Mouse (Mus musculus): Measurements from ENCODE around the gene Agxt. TPM values are rescaled to one million over a fixed set of nuclear protein-coding genes. Genes with fewer than 3 reads are reported as not detected.

The Agxt gene
- polyA plus RNA-seq, 1 experiment: not detected

DNA sequence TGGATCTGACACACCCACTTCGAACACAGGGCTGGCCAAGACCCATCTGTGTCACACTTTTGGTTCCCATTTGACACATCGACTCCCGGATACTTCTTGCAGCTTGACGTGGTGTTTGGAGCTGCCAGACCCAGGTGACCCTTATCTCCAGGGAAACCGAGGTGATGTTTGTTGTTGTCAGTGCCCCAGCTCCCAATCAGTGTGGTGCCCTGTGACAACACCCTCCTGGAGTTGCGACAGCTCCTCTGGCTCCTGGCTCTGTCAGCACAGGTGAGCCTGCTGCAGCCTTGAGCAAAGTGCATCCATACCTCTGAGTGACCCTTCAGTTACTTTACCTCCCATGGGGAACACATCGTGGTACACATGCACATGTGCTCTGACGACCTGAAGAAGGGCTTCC lies 2.4 kb upstream of the Agxt start:
- H3K36me3 ChIP-seq (ENCODE audit: control insufficient read depth, insufficient read depth, low read length, poor library complexity, severe bottlenecking): no peaks in the 10 kb centered on the region
- no peak overlapping the region for H3K27ac ChIP-seq (ENCODE audit: insufficient read depth, low read length)
- H3K9ac ChIP-seq (ENCODE audit: low read depth, poor library complexity, severe bottlenecking): no peak overlapping the region
- H3K4me3 ChIP-seq (ENCODE audit: low read depth, low read length): no peak overlapping the region
- no peaks in the 10 kb centered on the region for H3K9me3 ChIP-seq (replicated peaks; ENCODE audit: control insufficient read depth, insufficient read depth, low read length, poor library complexity, severe bottlenecking)
- TF ChIP-seq EP300 (IDR thresholded peaks at IDR 0.05; ENCODE audit: insufficient read depth, low read depth, low read length): no peak
- no peak for TF ChIP-seq CTCF (IDR thresholded peaks at IDR 0.05; ENCODE audit: low read depth, low read length)
- TF ChIP-seq POLR2A (IDR thresholded peaks at IDR 0.05; ENCODE audit: insufficient read depth, low read length): no peak
- no peaks in the 10 kb centered on the region for H3K27me3 ChIP-seq (ENCODE audit: control insufficient read depth, insufficient read depth, low read length, poor library complexity, severe bottlenecking)
- H3K4me1 ChIP-seq (ENCODE audit: control insufficient read depth, insufficient read depth, low read length): no peaks in the 10 kb centered on the region

DNA sequence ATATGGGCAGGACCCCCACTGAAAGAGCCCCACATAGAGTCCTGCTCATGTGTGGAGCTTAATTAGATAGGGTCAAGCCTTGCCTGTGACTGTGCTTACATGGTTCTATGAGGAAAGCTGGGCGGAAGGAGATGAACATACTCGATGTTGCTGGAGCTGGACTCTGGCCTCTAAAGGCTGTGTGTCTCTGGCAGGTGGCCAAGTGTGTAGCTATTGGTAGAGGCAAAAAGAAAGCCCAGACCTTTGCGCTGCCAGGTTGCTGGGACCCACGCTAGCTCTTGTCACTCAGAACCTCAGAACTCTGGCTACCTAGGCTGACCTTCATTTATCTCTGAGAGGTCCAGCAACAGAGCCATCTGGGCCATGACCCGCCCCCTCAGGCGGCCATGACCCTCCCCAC lies 3.5 kb downstream of the Agxt start:
- no peaks in the 10 kb centered on the region for H3K4me1 ChIP-seq (ENCODE audit: control insufficient read depth, insufficient read depth, low read length)
- H3K4me3 ChIP-seq (ENCODE audit: low read depth, low read length): no peak overlapping the region
- H3K36me3 ChIP-seq (ENCODE audit: control insufficient read depth, insufficient read depth, low read length, poor library complexity, severe bottlenecking): no peaks in the 10 kb centered on the region
- TF ChIP-seq CTCF (IDR thresholded peaks at IDR 0.05; ENCODE audit: low read depth, low read length) (no peak), POLR2A (IDR thresholded peaks at IDR 0.05; ENCODE audit: insufficient read depth, low read length) (no peak), EP300 (IDR thresholded peaks at IDR 0.05; ENCODE audit: insufficient read depth, low read depth, low read length) (no peak)
- H3K9ac ChIP-seq (ENCODE audit: low read depth, poor library complexity, severe bottlenecking): no peak overlapping the region
- H3K27ac ChIP-seq (ENCODE audit: insufficient read depth, low read length): no peak overlapping the region
- H3K9me3 ChIP-seq (replicated peaks; ENCODE audit: control insufficient read depth, insufficient read depth, low read length, poor library complexity, severe bottlenecking): no peaks in the 10 kb centered on the region
- H3K27me3 ChIP-seq (ENCODE audit: control insufficient read depth, insufficient read depth, low read length, poor library complexity, severe bottlenecking): no peaks in the 10 kb centered on the region

DNA sequence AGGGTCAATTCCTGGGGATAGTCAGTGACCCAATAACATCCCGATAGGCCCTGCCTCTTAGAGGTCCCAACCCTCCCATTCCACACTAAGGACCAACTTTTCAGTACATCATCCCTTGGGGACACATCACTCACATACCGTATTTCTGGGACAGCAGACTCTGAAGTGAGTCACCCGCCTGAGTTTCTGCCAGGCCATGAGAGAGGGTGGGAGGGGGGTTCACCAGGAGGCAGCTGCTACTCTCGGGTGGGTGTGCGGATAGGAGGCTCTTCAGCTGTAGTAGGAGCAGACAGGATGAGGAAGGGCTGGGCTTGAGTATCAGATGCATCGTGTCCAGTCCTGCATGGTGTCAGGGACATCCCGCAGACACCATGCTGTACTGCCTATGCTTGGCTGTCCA lies 4.7 kb downstream of the Agxt start:
- H3K4me3 ChIP-seq (ENCODE audit: low read depth, low read length): no peak overlapping the region
- TF ChIP-seq POLR2A (IDR thresholded peaks at IDR 0.05; ENCODE audit: insufficient read depth, low read length) (no peak), CTCF (IDR thresholded peaks at IDR 0.05; ENCODE audit: low read depth, low read length) (no peak), EP300 (IDR thresholded peaks at IDR 0.05; ENCODE audit: insufficient read depth, low read depth, low read length) (no peak)

DNA sequence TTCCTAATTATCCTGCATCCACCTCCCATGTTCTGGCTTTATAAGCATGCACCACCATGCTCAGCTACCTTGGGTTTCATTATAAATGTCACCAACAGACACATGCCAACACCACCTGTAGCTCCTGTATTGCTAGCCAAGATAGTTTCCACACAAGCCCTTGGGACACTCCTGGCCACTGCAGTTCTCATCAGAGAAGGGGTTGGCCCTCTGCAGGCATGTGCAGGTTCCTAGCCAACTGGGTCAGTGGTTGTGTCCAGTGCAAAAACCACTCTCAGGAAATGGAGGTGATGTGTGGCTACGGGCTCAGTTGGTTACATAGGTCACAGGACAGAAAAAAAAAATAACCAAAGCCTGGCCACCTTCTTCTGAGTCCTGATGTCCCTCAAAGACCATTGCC lies 7.8 kb downstream of the Agxt start:
- H3K27me3 ChIP-seq (ENCODE audit: control insufficient read depth, insufficient read depth, low read length, poor library complexity, severe bottlenecking): no peaks in the 10 kb centered on the region
- no peak overlapping the region for H3K4me3 ChIP-seq (ENCODE audit: low read depth, low read length)
- no peaks in the 10 kb centered on the region for H3K36me3 ChIP-seq (ENCODE audit: control insufficient read depth, insufficient read depth, low read length, poor library complexity, severe bottlenecking)
- no peaks in the 10 kb centered on the region for H3K9me3 ChIP-seq (replicated peaks; ENCODE audit: control insufficient read depth, insufficient read depth, low read length, poor library complexity, severe bottlenecking)
- no peaks in the 10 kb centered on the region for H3K4me1 ChIP-seq (ENCODE audit: control insufficient read depth, insufficient read depth, low read length)
- H3K27ac ChIP-seq (ENCODE audit: insufficient read depth, low read length): no peak overlapping the region
- H3K9ac ChIP-seq (ENCODE audit: low read depth, poor library complexity, severe bottlenecking): no peak overlapping the region
- no peak for TF ChIP-seq POLR2A (IDR thresholded peaks at IDR 0.05; ENCODE audit: insufficient read depth, low read length)
- no peak for TF ChIP-seq CTCF (IDR thresholded peaks at IDR 0.05; ENCODE audit: low read depth, low read length)
- TF ChIP-seq EP300 (IDR thresholded peaks at IDR 0.05; ENCODE audit: insufficient read depth, low read depth, low read length): no peak

More for the DNA sequence above, 4.7 kb downstream of the Agxt start:
- Histone ChIP-seq H3K9ac (ENCODE audit: low read depth, poor library complexity, severe bottlenecking) (no peak overlapping the region), H3K4me1 (ENCODE audit: control insufficient read depth, insufficient read depth, low read length) (no peaks in the 10 kb centered on the region), H3K27ac (ENCODE audit: insufficient read depth, low read length) (no peak overlapping the region), H3K27me3 (ENCODE audit: control insufficient read depth, insufficient read depth, low read length, poor library complexity, severe bottlenecking) (no peaks in the 10 kb centered on the region), H3K36me3 (ENCODE audit: control insufficient read depth, insufficient read depth, low read length, poor library complexity, severe bottlenecking) (no peaks in the 10 kb centered on the region), H3K9me3 (replicated peaks; ENCODE audit: control insufficient read depth, insufficient read depth, low read length, poor library complexity, severe bottlenecking) (no peaks in the 10 kb centered on the region)

DNA sequence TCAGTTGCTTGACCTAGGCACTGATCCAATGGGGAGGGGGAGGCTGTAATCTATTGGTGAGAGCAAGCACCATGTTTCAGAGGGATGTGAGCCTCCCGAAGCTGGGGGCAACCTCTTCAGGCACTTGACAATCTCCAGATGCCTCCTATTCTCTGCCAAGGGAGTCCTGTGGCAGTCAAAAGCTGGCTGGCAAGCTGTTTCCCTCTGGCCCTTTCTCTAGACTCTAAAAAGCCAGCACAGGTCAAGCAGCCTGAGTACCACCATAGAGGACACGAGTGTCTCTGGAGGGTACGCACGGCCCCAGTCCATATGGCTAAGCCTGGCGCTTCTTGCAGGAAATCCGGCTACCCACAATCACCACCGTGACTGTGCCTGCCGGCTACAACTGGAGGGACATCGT lies 9.1 kb downstream of the Agxt start:
- no peaks in the 10 kb centered on the region for H3K27me3 ChIP-seq (ENCODE audit: control insufficient read depth, insufficient read depth, low read length, poor library complexity, severe bottlenecking)
- no peaks in the 10 kb centered on the region for H3K4me1 ChIP-seq (ENCODE audit: control insufficient read depth, insufficient read depth, low read length)
- TF ChIP-seq CTCF (IDR thresholded peaks at IDR 0.05; ENCODE audit: low read depth, low read length) (no peak), EP300 (IDR thresholded peaks at IDR 0.05; ENCODE audit: insufficient read depth, low read depth, low read length) (no peak), POLR2A (IDR thresholded peaks at IDR 0.05; ENCODE audit: insufficient read depth, low read length) (no peak)
- H3K27ac ChIP-seq (ENCODE audit: insufficient read depth, low read length): no peak overlapping the region
- no peak overlapping the region for H3K9ac ChIP-seq (ENCODE audit: low read depth, poor library complexity, severe bottlenecking)
- no peaks in the 10 kb centered on the region for H3K9me3 ChIP-seq (replicated peaks; ENCODE audit: control insufficient read depth, insufficient read depth, low read length, poor library complexity, severe bottlenecking)
- no peaks in the 10 kb centered on the region for H3K36me3 ChIP-seq (ENCODE audit: control insufficient read depth, insufficient read depth, low read length, poor library complexity, severe bottlenecking)
- H3K4me3 ChIP-seq (ENCODE audit: low read depth, low read length): no peak overlapping the region

DNA sequence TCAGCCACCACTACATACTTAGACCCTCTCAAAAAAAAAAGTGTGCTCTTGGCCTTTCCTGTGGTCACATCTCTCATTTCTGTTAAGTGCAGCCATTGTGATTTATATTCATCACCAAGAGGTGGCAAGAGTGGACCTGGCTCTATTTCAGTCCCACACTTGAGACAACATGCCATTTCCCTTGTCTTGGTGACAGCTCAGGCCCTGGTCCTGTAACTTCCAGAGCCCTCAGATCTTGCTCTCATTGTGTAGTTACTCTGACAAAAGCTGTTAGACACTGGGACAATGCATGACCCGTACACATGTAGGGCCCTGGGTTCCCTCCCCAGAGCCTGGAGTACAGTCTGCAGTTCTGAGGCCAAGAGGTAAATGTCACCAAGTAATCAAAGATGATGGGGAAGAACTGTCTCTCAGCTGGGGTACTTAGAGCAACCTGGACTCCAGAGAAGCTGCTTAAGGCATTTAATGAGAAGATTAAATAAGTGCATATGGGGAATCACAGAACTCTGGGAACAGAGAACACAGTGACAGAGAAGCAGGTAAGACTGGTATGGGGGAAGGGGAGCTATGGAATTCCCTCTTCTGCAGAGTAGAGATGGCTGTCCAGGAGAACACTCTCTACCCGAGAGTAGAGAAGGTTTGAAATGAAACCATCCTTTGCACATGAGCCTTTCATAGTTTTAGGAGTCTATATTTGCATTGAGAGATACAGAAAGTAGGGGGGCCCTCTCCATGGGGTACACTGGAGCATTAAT lies 16.0 kb downstream of the Agxt start:
- Histone ChIP-seq H3K27ac (ENCODE audit: insufficient read depth, low read length) (no peak overlapping the region), H3K4me3 (ENCODE audit: low read depth, low read length) (no peak overlapping the region), H3K27me3 (ENCODE audit: control insufficient read depth, insufficient read depth, low read length, poor library complexity, severe bottlenecking) (no peaks in the 10 kb centered on the region), H3K9me3 (replicated peaks; ENCODE audit: control insufficient read depth, insufficient read depth, low read length, poor library complexity, severe bottlenecking) (no peaks in the 10 kb centered on the region), H3K36me3 (ENCODE audit: control insufficient read depth, insufficient read depth, low read length, poor library complexity, severe bottlenecking) (no peaks in the 10 kb centered on the region), H3K4me1 (ENCODE audit: control insufficient read depth, insufficient read depth, low read length) (no peaks in the 10 kb centered on the region), H3K9ac (ENCODE audit: low read depth, poor library complexity, severe bottlenecking) (no peak overlapping the region)
- TF ChIP-seq POLR2A (IDR thresholded peaks at IDR 0.05; ENCODE audit: insufficient read depth, low read length) (no peak), CTCF (IDR thresholded peaks at IDR 0.05; ENCODE audit: low read depth, low read length) (no peak), EP300 (IDR thresholded peaks at IDR 0.05; ENCODE audit: insufficient read depth, low read depth, low read length) (no peak)

Measured in ES-Bruce4 (cell line).